Mouse (Mus musculus) retina, postnatal 7 days (tissue): ENCODE data around the gene Pced1a.
"Not testable (repeated sequence)": the region's sequence is repeated elsewhere in the genome, so short reads cannot be mapped to it uniquely, and the experiment has no call there.

Source experiments
- DNase-seq: peaks from one replicate; pipeline ENCODE4 v3.0.0-alpha.2; 2012; ENCODE audit warnings: low read depth, low spot score

The Pced1a gene

GRCm38 (mm10) chr2:130390993-130391625 is 33.4 kb downstream of the Pced1a start:
- no peak for DNase-seq

GRCm38 (mm10) chr2:130388796-130389195 is 35.7 kb downstream of the Pced1a start:
- DNase-seq, result no peak

DNA sequence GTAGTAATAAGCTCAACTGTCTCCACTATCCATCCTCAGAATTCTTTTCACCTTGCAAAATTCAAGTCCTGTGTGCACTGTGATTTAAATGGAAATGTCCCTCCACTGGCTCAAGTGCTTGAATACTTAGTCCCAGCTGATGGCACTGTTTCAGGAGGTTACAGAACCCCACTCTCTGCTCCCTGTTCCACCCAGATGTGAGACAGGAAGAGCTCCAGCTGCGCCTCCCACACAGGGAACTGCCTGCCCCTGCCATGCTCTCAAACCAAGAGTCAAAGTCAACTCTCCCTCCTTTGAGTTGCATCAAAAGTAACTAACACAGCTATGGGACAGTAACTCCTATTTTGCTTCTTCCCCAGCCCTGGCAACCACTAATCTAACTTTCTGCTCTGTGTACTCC is 38.3 kb downstream of the Pced1a start:
- no peak for DNase-seq

- no peak for DNase-seq
Observed at GRCm38 (mm10) chr2:130383895-130384294, 40.6 kb downstream of the Pced1a start.

DNA sequence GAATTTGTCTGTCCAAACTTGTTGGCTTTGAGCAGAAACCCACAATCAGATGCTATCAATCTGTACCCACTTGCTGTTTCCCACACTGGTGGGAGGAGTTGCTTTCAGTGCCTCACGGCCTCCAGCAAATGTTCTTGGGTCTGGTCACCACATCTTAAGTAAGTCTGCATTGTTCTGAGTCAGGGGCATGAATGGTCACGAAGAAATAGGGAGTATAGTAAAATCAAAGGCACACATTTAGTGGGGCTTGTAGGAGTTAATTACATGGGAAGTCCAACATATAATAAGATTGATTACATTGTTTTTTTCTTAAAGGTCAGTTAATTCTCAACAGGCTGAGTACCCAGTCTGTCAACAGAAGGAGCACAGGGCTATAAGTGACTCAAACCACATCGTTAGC is 41.3 kb downstream of the Pced1a start:
- DNase-seq, result no peak

GRCm38 (mm10) chr2:130374951-130375350 is 49.5 kb downstream of the Pced1a start:
- no peak for DNase-seq

DNA sequence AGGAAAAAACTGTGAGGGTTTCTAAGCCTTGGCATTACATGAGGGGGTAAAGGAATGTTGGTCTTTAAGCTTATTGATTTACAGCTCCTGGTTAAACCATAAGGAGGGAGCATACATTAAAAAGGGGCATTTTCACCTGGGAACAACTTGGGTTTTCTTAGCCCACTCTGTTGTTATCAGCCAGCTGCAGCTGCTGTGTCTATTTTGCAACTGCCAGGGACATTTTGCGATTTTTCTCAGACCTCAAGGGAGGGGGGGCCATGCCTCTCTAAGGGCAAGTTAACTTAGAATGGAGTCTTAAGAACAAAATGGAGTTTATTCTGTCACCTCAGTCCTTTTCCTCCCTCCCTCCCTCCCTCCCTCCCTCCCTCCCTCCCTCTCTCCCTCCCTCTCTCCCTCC is 51.5 kb downstream of the Pced1a start:
- not testable (repeated sequence) for DNase-seq

DNA sequence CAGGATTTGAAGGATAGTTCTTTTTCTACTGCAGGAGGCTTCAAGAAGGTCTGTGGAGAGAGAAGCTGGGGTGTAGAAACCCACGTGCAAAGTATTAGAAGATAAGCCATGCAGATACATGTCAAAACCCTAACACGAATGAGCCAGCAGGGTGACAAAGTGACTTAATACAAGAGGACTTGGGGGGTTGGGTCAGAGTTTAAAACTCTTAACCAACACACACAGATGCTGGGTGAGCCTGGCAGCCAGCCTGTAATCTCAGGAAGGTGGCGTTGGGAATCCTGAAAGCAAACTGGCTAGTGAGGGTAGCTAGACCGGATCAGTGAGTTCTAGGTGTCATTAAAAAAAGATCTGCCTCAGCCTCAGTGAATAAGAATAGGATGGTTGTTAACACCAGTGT is 57.1 kb downstream of the Pced1a start:
- DNase-seq, result no peak
